Mouse (Mus musculus) forebrain, postnatal 0 days (tissue): ENCODE measurements around the gene Nlrp10. TPM values are rescaled to one million over a fixed set of nuclear protein-coding genes. Genes with fewer than 3 reads are reported as not detected.
A peak's percentile ranks its signal among the peaks of the same experiment; 100 is the strongest.

Experiments used
- ATAC-seq: fragments of 200-750 bp; cut with Nextera tagmentation; 2 replicates; pipeline ENCODE4 v1.8.0; 2017; ENCODE audit warnings: mild to moderate bottlenecking, moderate library complexity
- DNase-seq: peaks from one replicate; pipeline ENCODE4 v3.0.0-alpha.2; 2015
- H3K27ac ChIP-seq: fragments of 300-500 bp; sonication (generic); 2 replicates; pipeline ENCODE4 v1.5.1; 2014; ENCODE audit warnings: low read depth, mild to moderate bottlenecking, antibody characterized with exemption, low read length, moderate library complexity, mixed read lengths
- H3K27me3 ChIP-seq: fragments of 300-500 bp; sonication (generic); 2 replicates; pipeline ENCODE4 v1.6.1; 2014; ENCODE audit warnings: mild to moderate bottlenecking, low read length, mixed read lengths; ENCODE audit not compliant: insufficient read depth
- H3K36me3 ChIP-seq: fragments of 300-500 bp; sonication (generic); 2 replicates; pipeline ENCODE4 v1.6.1; 2014; ENCODE audit warnings: mild to moderate bottlenecking, moderate library complexity; ENCODE audit not compliant: insufficient read depth
- H3K4me1 ChIP-seq: fragments of 300-500 bp; sonication (generic); 2 replicates; pipeline ENCODE4 v1.6.1; 2014; ENCODE audit warnings: antibody characterized with exemption; ENCODE audit not compliant: insufficient read depth
- H3K4me2 ChIP-seq: fragments of 300-500 bp; sonication (generic); 2 replicates; pipeline ENCODE4 v1.6.1; 2014; ENCODE audit warnings: low read depth, mild to moderate bottlenecking, moderate library complexity
- H3K4me3 ChIP-seq: fragments of 300-500 bp; sonication (generic); 2 replicates; pipeline ENCODE4 v1.5.1; 2014; ENCODE audit warnings: low read depth, low read length, mixed read lengths
- H3K9ac ChIP-seq: fragments of 300-500 bp; sonication (generic); 2 replicates; pipeline ENCODE4 v1.6.1; 2014; ENCODE audit warnings: mild to moderate bottlenecking
- H3K9me3 ChIP-seq: fragments of 300-500 bp; sonication (generic); 2 replicates; pipeline ENCODE4 v1.6.1; 2016; ENCODE audit warnings: low read length
- CTCF ChIP-seq: sonication (generic); IDR thresholded peaks from 2 replicates; pipeline ENCODE4 v1.5.1; 2016; ENCODE audit warnings: antibody characterized with exemption, control low read depth, low read depth
- WGBS: fragments of 180-500 bp; shearing (Covaris S2); extraction: QIAGEN DNeasy Blood & Tissue Kit; methylation state at CpG from one replicate; pipeline ENCODE4 v1.1.7; 2014; 5-methylcytosine and 5-hydroxymethylcytosine counted together
- polyA plus RNA-seq: library from polyadenylated mRNA; unstranded; fragments of >200 nt; fragmentation: Nextera tagmentation; extraction: Ambion mirVana; gene quantifications from 2 replicates; pipeline ENCODE4 v1.2.1, GENCODE M21; 2015
- total RNA-seq: library from RNA; depleted of rRNA; stranded (reverse); fragments of >200 nt; gene quantifications from 2 replicates; pipeline ENCODE4 v1.2.3, GENCODE M21; 2014

Nlrp10 gene
- total and polyA plus RNA-seq, 2 experiments from 2014 or later: 0.05 to 0.10 TPM

- Histone ChIP-seq H3K4me3 (no peak overlapping the region), H3K9me3 (no peaks in the 10 kb centered on the region), H3K27ac (no peak overlapping the region), H3K27me3 (peaks cover 11% of the 10 kb centered on the region; the same call in 1 of the 2 replicates), H3K36me3 (no peaks in the 10 kb centered on the region), H3K9ac (no peak overlapping the region), H3K4me1 (no peaks in the 10 kb centered on the region), H3K4me2 (no peak overlapping the region)
- no peak for TF ChIP-seq CTCF
- DNase-seq: no peak
- no peak for ATAC-seq
- WGBS: 83% methylated on average over 6 of the region's 6 CpGs
Measured at GRCm38 (mm10) chr7:108952801-108953200, 22.8 kb upstream of the Nlrp10 start.

- Histone ChIP-seq H3K4me3 (peak overlapping the region; percentile 65), H3K4me1 (no peaks in the 10 kb centered on the region), H3K9ac (peak overlapping the region; percentile 76), H3K27me3 (peaks cover 11% of the 10 kb centered on the region; the same call in 1 of the 2 replicates), H3K4me2 (peak overlapping the region; percentile 84), H3K36me3 (peaks cover 4% of the 10 kb centered on the region; the same call in 1 of the 2 replicates), H3K27ac (peak overlapping the region; percentile 90), H3K9me3 (no peaks in the 10 kb centered on the region)
- DNase-seq (peak; percentile 85), ATAC-seq (peak; percentile 81)
- WGBS: under 1% methylated on average over 52 of the region's 52 CpGs
- no peak for TF ChIP-seq CTCF
Measured at GRCm38 (mm10) chr7:108950762-108951331, 20.9 kb upstream of the Nlrp10 start.

- TF ChIP-seq CTCF: no peak
- Histone ChIP-seq H3K9me3 (no peaks in the 10 kb centered on the region), H3K27ac (peak within 1 kb of the TSS; percentile 90), H3K4me1 (no peaks in the 10 kb centered on the region), H3K4me3 (peak within 1 kb of the TSS; percentile 65), H3K27me3 (peaks cover 11% of the 10 kb centered on the region; the same call in 1 of the 2 replicates), H3K4me2 (peak within 1 kb of the TSS; percentile 84), H3K9ac (peak within 1 kb of the TSS; percentile 76), H3K36me3 (peaks cover 9% of the 10 kb centered on the region)
- peak; percentile 87 for ATAC-seq
- DNase-seq: peak; percentile 94
- WGBS: 3% methylated on average over 42 of the region's 44 CpGs
Measured at GRCm38 (mm10) chr7:108950312-108950761, 20.4 kb upstream of the Nlrp10 start, which contains the start of gene Tub. Gene Tub (plus strand): TSS chr7:108950338.

DNA sequence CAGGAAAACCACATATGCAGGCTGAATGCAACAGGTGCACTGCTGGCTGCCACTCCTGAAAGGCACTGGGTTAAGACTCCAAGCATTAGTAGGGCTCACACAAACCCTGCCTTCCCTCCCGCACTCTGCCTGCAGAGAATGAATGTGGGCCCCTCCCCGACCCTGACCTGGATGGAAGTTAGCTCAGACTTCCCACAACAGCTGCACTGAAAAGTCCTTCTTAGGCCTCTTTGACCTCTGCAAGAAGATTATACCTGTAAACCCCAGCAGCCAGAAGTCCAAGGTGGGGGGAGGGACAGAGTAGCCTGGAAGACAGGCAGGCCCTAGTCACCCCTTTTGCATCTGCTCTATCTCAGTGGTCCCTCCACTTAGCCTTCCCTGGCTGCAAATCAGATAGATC lies 19.3 kb upstream of the Nlrp10 start:
- no peak overlapping the region for H3K4me2 ChIP-seq
- no peak for ATAC-seq
- no peak overlapping the region for H3K4me3 ChIP-seq
- DNase-seq: no peak
- peaks cover 11% of the 10 kb centered on the region; the same call in 1 of the 2 replicates for H3K27me3 ChIP-seq
- H3K9me3 ChIP-seq: no peaks in the 10 kb centered on the region
- no peak overlapping the region for H3K27ac ChIP-seq
- no peaks in the 10 kb centered on the region for H3K4me1 ChIP-seq
- TF ChIP-seq CTCF: no peak
- H3K9ac ChIP-seq: no peak overlapping the region
- 44% methylated on average over 2 of the region's 2 CpGs for WGBS
- H3K36me3 ChIP-seq: peaks cover 10% of the 10 kb centered on the region

GRCm38 (mm10) chr7:108948611-108949010 lies 18.6 kb upstream of the Nlrp10 start:
- peaks cover 11% of the 10 kb centered on the region; the same call in 1 of the 2 replicates for H3K27me3 ChIP-seq
- no peaks in the 10 kb centered on the region for H3K9me3 ChIP-seq
- DNase-seq: no peak
- H3K4me1 ChIP-seq: no peaks in the 10 kb centered on the region
- H3K4me2 ChIP-seq: no peak overlapping the region
- H3K36me3 ChIP-seq: peaks cover 10% of the 10 kb centered on the region
- H3K4me3 ChIP-seq: no peak overlapping the region
- ATAC-seq: no peak
- H3K9ac ChIP-seq: no peak overlapping the region
- no peak for TF ChIP-seq CTCF
- no peak overlapping the region for H3K27ac ChIP-seq

DNA sequence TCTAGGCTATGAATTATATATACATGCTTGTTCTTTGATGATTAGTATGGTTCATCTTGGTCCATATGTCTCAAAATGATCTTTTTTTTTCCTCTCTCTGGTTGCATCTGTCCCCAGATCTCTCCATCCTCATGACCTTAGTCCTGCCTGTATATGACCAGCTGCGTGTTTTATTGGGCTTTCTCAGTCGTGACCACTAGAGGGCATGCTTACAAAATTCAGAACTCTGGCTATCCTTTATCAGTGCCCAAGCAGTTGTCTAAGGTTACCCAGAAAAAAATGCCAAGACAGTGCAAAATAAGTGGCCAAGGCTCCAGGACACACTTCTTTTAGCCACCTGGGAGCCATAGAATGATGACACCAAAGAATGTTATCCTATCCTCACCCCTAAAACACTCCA lies 14.0 kb upstream of the Nlrp10 start:
- no peak overlapping the region for H3K27ac ChIP-seq
- H3K4me1 ChIP-seq: no peaks in the 10 kb centered on the region
- peaks cover 52% of the 10 kb centered on the region for H3K36me3 ChIP-seq
- no peaks in the 10 kb centered on the region for H3K27me3 ChIP-seq
- 3% methylated on average over 2 of the region's 2 CpGs for WGBS
- ATAC-seq: peak; percentile 69
- TF ChIP-seq CTCF: peak; percentile 83
- no peak overlapping the region for H3K9ac ChIP-seq
- no peak overlapping the region for H3K4me3 ChIP-seq
- no peak overlapping the region for H3K4me2 ChIP-seq
- peak; percentile 74 for DNase-seq
- no peaks in the 10 kb centered on the region for H3K9me3 ChIP-seq

DNA sequence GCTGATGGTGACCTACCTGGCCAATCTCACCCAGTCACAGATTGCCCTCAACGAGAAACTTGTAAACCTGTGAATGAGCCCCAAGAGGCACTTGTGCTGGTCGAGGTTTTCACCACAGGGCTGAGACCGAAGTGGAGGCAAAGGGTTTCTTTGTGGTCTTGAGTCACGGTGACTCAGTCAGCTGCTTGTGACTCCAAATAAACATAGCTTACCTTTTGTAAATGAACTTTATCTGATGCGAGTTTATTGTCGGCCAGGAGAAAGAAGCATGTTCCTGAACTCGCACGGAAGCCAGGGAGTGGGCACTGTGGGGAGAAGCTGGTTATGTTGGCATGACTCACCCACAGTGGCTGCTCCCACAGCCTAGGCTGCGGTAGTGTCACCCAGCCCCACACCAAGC lies 11.5 kb upstream of the Nlrp10 start:
- TF ChIP-seq CTCF: no peak
- Histone ChIP-seq H3K27me3 (no peaks in the 10 kb centered on the region), H3K27ac (no peak overlapping the region), H3K4me2 (no peak overlapping the region), H3K9ac (no peak overlapping the region), H3K4me1 (no peaks in the 10 kb centered on the region), H3K9me3 (no peaks in the 10 kb centered on the region), H3K4me3 (no peak overlapping the region), H3K36me3 (peaks cover 66% of the 10 kb centered on the region)
- DNase-seq (no peak), ATAC-seq (no peak)
- WGBS: 94% methylated on average over 9 of the region's 9 CpGs
